Mouse (Mus musculus): ENCODE results near the gene Tbc1d8. TPM values are rescaled to one million over a fixed set of nuclear protein-coding genes. Genes with fewer than 3 reads are reported as not detected.
A peak's percentile ranks its signal among the peaks of the same experiment; 100 is the strongest.

The Tbc1d8 gene
- total and polyA plus RNA-seq, 3 experiments: 0.16 to 1.4 (median 0.81) TPM

- H3K36me3 ChIP-seq (replicated peaks in 1 of 2; ENCODE audit: control insufficient read depth in 1 of 2, insufficient read depth in 1 of 2, low read length in 1 of 2): no peaks in the 10 kb centered on the region
- no peak overlapping the region for H3K27ac ChIP-seq (ENCODE audit: insufficient read depth, low read depth)
- H3K4me2 ChIP-seq (ENCODE audit: insufficient read depth, low read depth, poor library complexity, severe bottlenecking): no peak overlapping the region
Measured at GRCm38 (mm10) chr1:39349001-39349400, 129.6 kb downstream of the Tbc1d8 start.

GRCm38 (mm10) chr1:39344981-39345600 is 133.5 kb downstream of the Tbc1d8 start:
- TF ChIP-seq TCF12 (IDR thresholded peaks at IDR 0.05; ENCODE audit: low read depth, low read length): no peak
- peak; percentile 29 for TF ChIP-seq SMC3 (IDR thresholded peaks at IDR 0.05; ENCODE audit: low read depth, low read length)
- no peak for TF ChIP-seq CHD2 (IDR thresholded peaks at IDR 0.05; ENCODE audit: low read length)
- TF ChIP-seq CTCF (conservative IDR thresholded peaks at IDR 0.05 in 1 of 2, IDR thresholded peaks at IDR 0.05 in 1 of 2; ENCODE audit: low read depth in 2 of 2, low read length in 2 of 2): peak in 1 of 2 experiments; percentile 27; a peak in 1 of 4 replicates
- no peak for TF ChIP-seq KAT2A (IDR thresholded peaks at IDR 0.05; ENCODE audit: insufficient replicate concordance, low read length)
- peak; percentile 1 for TF ChIP-seq RAD21 (IDR thresholded peaks at IDR 0.05; ENCODE audit: low read depth, low read length)
- Histone ChIP-seq H3K27ac (ENCODE audit: insufficient read depth, low read depth) (no peak overlapping the region), H3K9ac (ENCODE audit: insufficient read depth, low read depth) (no peak overlapping the region), H3K4me1 (ENCODE audit: control insufficient read depth in 1 of 2, insufficient read depth in 2 of 2) (peaks cover 0 to 10% of the 10 kb centered on the region in 2 experiments; a peak in 2 of 4 replicates), H3K4me3 (replicated peaks in 1 of 3; ENCODE audit: low read depth in 2 of 3, low read length in 2 of 3, poor library complexity in 1 of 3) (no peak overlapping the region), H3K4me2 (ENCODE audit: insufficient read depth, low read depth, poor library complexity, severe bottlenecking) (no peak overlapping the region), H3K27me3 (replicated peaks) (no peaks in the 10 kb centered on the region), H3K9me3 (replicated peaks; ENCODE audit: low read length) (no peaks in the 10 kb centered on the region), H3K36me3 (replicated peaks in 1 of 2; ENCODE audit: control insufficient read depth in 1 of 2, insufficient read depth in 1 of 2, low read length in 1 of 2) (no peaks in the 10 kb centered on the region), H3K79me2 (replicated peaks; ENCODE audit: control insufficient read depth, extremely low read depth, insufficient read depth, poor library complexity, severe bottlenecking) (no peaks in the 10 kb centered on the region; the same call in 1 of the 2 replicates)
- dilution Hi-C loops (cut with MboI; ENCODE audit: extremely low pct_ligation_motif_present, extremely low pct_unique_long_range_greater_than_20kb, low sequenced_read_pairs) (no loop called here), in situ Hi-C loops (cut with MboI; ENCODE audit: low pct_ligation_motif_present, low pct_unique_long_range_greater_than_20kb, low sequenced_read_pairs) (loop anchor here (10.0 kb wide), 1 partner anchor 340 kb away; no protein-coding TSS in a partner anchor)
- no peak for DNase-seq (ENCODE audit: extremely low read depth)

More at GRCm38 (mm10) chr1:39349001-39349400, 129.6 kb downstream of the Tbc1d8 start:
- Histone ChIP-seq H3K27me3 (replicated peaks) (no peaks in the 10 kb centered on the region), H3K79me2 (replicated peaks; ENCODE audit: control insufficient read depth, extremely low read depth, insufficient read depth, poor library complexity, severe bottlenecking) (no peaks in the 10 kb centered on the region), H3K4me1 (ENCODE audit: control insufficient read depth in 1 of 2, insufficient read depth in 2 of 2) (no peaks in the 10 kb centered on the region), H3K4me3 (replicated peaks in 1 of 3; ENCODE audit: low read depth in 2 of 3, low read length in 2 of 3, poor library complexity in 1 of 3) (no peak overlapping the region), H3K9me3 (replicated peaks; ENCODE audit: low read length) (peaks cover 4% of the 10 kb centered on the region), H3K9ac (ENCODE audit: insufficient read depth, low read depth) (no peak overlapping the region)
- DNase-seq (ENCODE audit: extremely low read depth): no peak
- dilution Hi-C loops (cut with MboI; ENCODE audit: extremely low pct_ligation_motif_present, extremely low pct_unique_long_range_greater_than_20kb, low sequenced_read_pairs): no loop called here
- TF ChIP-seq KAT2A (IDR thresholded peaks at IDR 0.05; ENCODE audit: insufficient replicate concordance, low read length): no peak
- no peak for TF ChIP-seq CTCF (conservative IDR thresholded peaks at IDR 0.05 in 1 of 2, IDR thresholded peaks at IDR 0.05 in 1 of 2; ENCODE audit: low read depth in 2 of 2, low read length in 2 of 2)
- no peak for TF ChIP-seq JUN (IDR thresholded peaks at IDR 0.05; ENCODE audit: insufficient read depth, low read depth, low read length)
- no peak for TF ChIP-seq NRF1 (IDR thresholded peaks at IDR 0.05; ENCODE audit: low read depth, low read length)
- TF ChIP-seq MYC (IDR thresholded peaks at IDR 0.05; ENCODE audit: low read depth, low read length): no peak
- TF ChIP-seq UBTF (IDR thresholded peaks at IDR 0.05; ENCODE audit: low read depth, low read length): no peak
- TF ChIP-seq JUND (conservative IDR thresholded peaks at IDR 0.05; ENCODE audit: low read depth, low read length): no peak
- no peak for TF ChIP-seq ELF1 (IDR thresholded peaks at IDR 0.05; ENCODE audit: low read depth, low read length)
- TF ChIP-seq IRF4 (IDR thresholded peaks at IDR 0.05; ENCODE audit: low read depth, low read length): no peak
- TF ChIP-seq ETS1 (conservative IDR thresholded peaks at IDR 0.05; ENCODE audit: low read depth, low read length): no peak
- no peak for TF ChIP-seq BHLHE40 (IDR thresholded peaks at IDR 0.05; ENCODE audit: low read depth, low read length)
- TF ChIP-seq ZC3H11A (IDR thresholded peaks at IDR 0.05; ENCODE audit: low read depth, low read length): no peak
- TF ChIP-seq RCOR1 (conservative IDR thresholded peaks at IDR 0.05; ENCODE audit: low read depth, low read length): no peak
- TF ChIP-seq NELFE (IDR thresholded peaks at IDR 0.05; ENCODE audit: low read depth, low read length): no peak
- no peak for TF ChIP-seq E2F4 (IDR thresholded peaks at IDR 0.05; ENCODE audit: insufficient replicate concordance, low read depth, low read length)
- TF ChIP-seq POLR2AphosphoS2 (IDR thresholded peaks at IDR 0.05; ENCODE audit: low read depth, low read length): no peak
- TF ChIP-seq SIN3A (IDR thresholded peaks at IDR 0.05; ENCODE audit: low read length): no peak
- TF ChIP-seq POLR2A (IDR thresholded peaks at IDR 0.05; ENCODE audit: low read depth, low read length): no peak
- TF ChIP-seq CHD1 (IDR thresholded peaks at IDR 0.05; ENCODE audit: low read depth, low read length): no peak
- in situ Hi-C loops (cut with MboI; ENCODE audit: low pct_ligation_motif_present, low pct_unique_long_range_greater_than_20kb, low sequenced_read_pairs): loop anchor here (10.0 kb wide), 1 partner anchor 344 kb away; no protein-coding TSS in a partner anchor

Measured in CH12.LX (cell line).